Mouse (Mus musculus) embryonic fibroblast, embryonic 13.5 days (primary cell): ENCODE results near the gene Zfp281.
A peak's percentile ranks its signal among the peaks of the same experiment; 100 is the strongest.

Experiments used
- CTCF ChIP-seq: IDR thresholded peaks from 2 replicates; pipeline ENCODE4 v1.5.1; 2011; ENCODE audit warnings: mild to moderate bottlenecking, control low read depth, low read length, moderate library complexity, borderline replicate concordance; ENCODE audit not compliant: insufficient read depth
- POLR2A ChIP-seq: IDR thresholded peaks from 2 replicates; pipeline ENCODE4 v1.6.1; 2011; ENCODE audit warnings: low read depth, mild to moderate bottlenecking, control low read depth, low read length, moderate library complexity

GRCm38 (mm10) chr1:136624146-136625018 lies at the start of gene Zfp281:
- TF ChIP-seq POLR2A, result peak; percentile 88
- TF ChIP-seq CTCF, result no peak
